Mouse (Mus musculus): ENCODE measurements around the gene Galm. TPM values are rescaled to one million over a fixed set of nuclear protein-coding genes. Genes with fewer than 3 reads are reported as not detected.
A peak's percentile ranks its signal among the peaks of the same experiment; 100 is the strongest.
"Not testable (repeated sequence)": the region's sequence is repeated elsewhere in the genome, so short reads cannot be mapped to it uniquely, and the experiment has no call there.

The Galm gene
- total RNA-seq, 2 experiments from 2014 or later = 2.1 to 2.5 TPM

- no peak for DNase-seq
Observed at GRCm38 (mm10) chr17:80165741-80166140, 38.5 kb downstream of the Galm start.

GRCm38 (mm10) chr17:80166346-80166745 lies 39.1 kb downstream of the Galm start:
- no peak for DNase-seq

DNA sequence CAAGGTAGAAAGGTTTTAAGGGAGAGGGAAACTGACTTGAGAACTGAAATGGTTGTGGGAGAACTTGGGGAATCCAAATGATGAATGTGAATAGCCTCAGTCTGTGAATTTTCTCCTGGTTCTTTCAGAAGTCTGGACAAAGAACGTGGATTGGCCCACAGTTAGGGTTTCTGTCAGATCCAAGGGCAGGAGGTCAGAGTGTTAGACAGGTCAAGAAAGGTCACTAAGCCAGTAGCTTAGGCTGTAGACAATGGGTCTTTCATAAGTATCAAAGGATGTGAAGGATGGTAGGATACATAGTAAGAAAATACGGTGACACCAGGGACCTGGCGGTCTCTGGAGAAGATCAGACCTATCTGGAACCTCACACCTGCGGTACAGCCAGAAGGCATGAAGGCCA lies 40.2 kb downstream of the Galm start:
- no peak for DNase-seq

DNA sequence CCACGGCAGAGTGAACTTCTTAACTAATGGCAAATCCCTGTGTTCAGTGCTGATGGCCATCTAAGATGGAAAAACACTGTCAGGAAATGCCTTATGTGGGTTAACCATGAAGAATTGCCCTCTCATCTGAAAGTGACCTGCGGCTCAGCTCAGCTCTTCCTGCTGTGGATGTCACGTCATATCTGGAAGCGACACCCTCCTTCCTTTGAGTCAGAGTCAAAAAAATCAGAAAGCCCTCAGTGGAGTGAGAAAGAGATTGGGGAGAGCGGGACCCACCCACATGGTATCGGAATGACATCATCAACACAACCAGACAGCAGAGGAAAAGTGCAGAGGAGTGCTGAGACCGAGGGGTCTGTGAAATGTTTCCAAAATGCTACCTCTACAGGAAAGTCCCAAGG lies 40.6 kb downstream of the Galm start:
- no peak for DNase-seq

GRCm38 (mm10) chr17:80168425-80169182 lies 41.3 kb downstream of the Galm start:
- peak; percentile 40 for DNase-seq

DNA sequence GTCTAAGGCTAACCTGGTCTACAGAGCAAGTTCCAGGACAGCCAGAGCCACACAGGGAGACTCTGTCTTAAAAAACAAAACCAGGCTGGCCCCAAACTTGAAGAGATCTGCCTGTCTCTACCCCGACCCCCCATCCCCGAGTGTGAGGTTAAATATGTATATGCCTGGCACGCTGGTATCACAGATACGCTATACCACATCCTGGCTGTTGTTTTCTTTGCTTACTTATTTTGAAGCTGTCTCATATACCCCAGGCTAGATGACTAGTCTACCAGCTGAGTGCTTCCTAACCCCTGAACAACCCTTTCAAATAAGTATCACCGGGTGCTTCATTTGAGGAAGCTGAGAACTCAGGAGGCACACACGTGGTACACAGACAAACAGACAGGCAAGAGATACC lies 42.5 kb downstream of the Galm start:
- no peak for DNase-seq

DNA sequence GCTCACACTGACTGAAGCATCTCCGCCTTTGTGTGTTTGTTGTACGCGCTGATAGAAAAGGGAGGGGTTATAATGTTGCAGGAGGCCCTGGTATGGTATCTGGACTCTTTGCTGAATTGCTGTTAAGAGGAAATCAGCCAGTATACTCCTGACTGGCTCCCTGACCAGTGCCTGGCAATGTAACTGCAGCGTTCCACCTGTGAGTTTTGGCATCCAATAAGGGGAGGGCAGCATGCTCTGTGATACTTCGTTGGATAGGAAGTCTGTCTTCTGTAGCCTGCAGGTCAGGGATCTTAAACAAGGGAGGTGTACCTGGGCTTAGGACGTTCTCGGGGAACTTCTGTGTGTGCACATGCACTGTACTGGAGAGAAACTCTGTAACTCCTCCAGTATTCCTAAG lies 43.7 kb downstream of the Galm start:
- no peak for DNase-seq

DNA sequence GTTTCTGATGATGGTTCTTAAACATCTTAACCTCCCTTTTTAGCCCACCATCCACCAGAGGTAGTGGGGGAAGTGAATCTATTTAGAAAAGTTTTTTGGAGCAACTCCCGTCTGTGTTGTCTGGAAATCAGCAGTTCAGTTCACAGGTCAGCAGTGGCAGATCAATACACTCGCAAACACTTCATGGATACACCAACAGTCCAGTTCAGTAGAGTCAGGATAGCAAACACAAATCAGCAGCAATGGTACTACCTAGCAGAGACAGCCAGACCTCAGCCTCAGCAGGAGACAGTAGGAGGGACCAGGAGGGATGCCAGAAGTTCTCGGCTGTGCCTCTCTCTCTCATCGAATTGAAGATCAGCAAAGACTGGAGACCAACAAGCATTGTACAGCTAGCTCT lies 44.7 kb downstream of the Galm start:
- no peak for DNase-seq

- DNase-seq = no peak
Observed at GRCm38 (mm10) chr17:80172761-80173160, 45.5 kb downstream of the Galm start.

- no peak for DNase-seq
Observed at GRCm38 (mm10) chr17:80173708-80174107, 46.4 kb downstream of the Galm start.

DNA sequence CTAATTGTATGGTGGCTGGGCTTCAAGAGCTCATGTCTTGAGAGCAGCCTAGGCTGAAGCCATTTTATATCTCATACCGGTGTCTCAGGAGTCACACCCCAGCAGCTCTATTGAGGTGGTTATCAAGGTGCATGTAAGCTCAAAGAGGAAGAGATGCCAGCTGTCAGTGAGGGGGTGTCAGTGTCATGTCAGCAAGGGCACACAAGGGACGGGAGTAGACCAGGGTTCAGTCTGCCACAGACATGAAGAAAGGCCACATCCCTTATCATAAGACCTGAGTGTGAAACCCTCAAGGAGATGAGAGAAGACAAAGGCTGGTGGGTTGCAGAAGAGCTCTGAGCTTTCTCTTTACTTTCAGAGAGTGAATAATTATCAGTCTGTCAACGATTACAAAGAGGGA lies 46.9 kb downstream of the Galm start:
- no peak for DNase-seq

DNA sequence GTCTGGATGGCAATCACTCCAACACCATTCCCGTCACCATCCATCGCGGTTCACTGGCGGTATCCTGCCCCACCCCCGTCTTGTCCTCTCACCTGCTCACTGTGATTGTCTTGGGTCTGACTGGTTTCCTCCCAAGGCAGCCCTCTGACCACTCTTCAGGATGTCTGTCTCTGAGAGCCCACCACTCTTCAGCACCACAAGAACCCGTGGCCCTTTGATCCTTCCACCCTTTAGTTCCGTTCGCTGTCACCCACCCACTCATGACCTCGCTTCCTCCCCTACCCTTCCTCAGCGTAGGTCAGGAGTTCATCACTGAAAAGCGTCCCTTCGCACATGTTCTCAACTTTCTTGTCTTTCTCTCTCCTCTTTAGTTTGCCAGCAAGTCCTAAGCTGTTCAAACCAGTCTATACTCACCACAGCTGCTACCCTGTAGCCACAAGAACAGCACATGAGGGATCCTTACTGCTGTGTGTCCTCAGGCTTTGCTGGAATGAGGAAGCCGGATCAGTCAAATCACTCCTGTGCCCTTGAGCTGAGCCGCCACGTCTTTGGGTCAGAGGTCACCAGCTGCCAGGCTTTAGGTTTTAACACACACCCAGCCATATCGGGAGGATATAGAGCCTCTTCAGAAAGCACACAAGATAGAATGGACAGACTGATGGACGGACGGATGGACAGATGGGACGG lies 47.6 kb downstream of the Galm start:
- DNase-seq = no peak

DNA sequence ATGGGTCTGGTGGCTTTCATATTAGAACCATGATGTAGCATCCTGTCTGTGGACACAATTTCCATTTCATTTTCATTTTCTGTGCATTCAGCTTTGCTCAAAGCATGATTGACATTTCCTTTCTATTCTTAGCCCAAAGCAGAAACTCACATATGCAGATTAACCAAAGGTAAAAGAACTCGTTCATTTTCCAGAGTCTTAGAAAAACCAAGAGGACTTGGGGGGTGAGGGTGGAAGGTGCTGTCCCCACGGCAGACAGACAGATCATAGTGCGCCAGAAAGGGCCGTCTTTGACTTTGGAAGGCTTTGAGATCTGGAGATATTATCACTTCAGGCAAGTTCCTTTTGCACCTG lies 48.1 kb downstream of the Galm start:
- DNase-seq = no peak

- no peak for DNase-seq
Observed at GRCm38 (mm10) chr17:80175966-80176365, 48.7 kb downstream of the Galm start.

DNA sequence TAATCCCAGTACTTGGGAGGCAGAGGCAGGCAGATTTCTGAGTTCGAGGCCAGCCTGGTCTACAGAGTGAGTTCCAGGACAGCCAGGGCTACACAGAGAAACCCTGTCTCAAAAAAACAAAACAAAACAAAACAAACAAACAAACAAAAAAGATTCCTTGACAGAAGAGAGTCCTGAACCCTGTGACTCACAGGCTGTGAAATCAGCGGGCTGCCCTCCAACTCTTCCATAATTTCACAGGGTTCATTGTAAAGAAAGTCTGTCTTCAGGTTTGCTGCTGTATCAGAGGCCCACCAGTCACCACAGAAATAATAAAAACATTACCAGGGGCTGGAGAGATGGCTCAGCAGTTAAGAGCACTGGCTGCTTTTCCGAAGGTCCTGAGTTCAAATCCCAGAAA lies 51.6 kb downstream of the Galm start:
- DNase-seq = not testable (repeated sequence)

GRCm38 (mm10) chr17:80179959-80180358 lies 52.7 kb downstream of the Galm start:
- DNase-seq = peak; percentile 73

DNA sequence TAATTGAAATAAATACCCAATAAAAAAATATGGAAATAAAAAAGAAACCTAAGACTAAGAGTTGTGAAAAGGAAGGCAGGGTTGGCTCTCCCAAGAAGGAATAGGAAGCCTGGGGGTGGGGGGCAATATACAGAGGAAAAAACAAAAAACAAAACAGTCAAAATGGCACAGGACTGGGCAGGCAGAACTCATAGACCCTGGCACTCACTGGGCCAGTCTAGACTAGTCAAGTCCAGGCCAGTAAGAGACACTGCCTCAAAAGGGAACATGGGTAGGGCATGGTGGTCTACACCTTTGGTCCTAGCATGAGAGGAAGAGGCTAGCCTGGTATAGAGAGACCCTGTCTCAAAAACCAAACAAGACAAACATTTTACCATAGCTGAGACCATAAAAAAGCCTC lies 53.2 kb downstream of the Galm start:
- DNase-seq = no peak

DNA sequence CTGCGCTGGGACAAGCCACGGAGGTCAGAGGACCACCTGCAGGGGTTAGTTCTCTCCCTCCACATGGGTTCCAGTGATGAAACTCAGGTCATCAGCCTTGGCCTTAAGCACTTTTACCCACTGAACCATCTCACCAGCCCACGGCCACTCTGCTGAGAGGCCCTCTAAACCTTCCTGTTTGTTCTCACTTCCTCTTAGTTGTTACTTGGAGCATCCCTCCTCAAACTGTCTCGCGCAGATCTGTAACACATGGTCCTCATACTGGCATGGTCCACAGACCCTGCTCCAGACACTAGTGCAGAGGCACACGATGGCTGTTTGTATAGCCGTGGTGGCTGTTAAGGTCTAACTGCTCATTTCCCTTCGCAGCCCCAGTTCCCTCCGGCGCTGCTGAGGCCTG lies 56.3 kb downstream of the Galm start:
- DNase-seq = no peak

DNA sequence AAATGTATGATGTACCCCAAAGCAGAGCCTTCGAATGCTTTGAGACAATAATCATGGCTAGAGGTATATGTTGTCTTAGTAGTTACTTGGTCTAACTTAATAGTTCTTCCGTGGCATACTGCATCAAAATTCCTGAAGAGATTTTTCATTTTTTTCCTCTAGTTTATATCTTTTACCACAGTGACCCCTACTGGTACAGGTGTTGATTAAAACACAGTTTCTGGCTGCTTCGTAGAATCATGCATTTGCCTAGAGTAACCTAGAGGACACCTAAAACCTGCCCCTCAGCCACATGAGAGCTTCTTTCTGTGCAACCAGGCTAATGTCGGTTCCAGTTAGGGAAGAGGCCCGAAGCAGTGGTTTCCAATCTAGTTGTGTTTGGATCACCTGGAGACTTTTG lies 65.8 kb downstream of the Galm start:
- DNase-seq = no peak

- DNase-seq = no peak
Observed at GRCm38 (mm10) chr17:80199160-80199778, 72.0 kb downstream of the Galm start.

DNA sequence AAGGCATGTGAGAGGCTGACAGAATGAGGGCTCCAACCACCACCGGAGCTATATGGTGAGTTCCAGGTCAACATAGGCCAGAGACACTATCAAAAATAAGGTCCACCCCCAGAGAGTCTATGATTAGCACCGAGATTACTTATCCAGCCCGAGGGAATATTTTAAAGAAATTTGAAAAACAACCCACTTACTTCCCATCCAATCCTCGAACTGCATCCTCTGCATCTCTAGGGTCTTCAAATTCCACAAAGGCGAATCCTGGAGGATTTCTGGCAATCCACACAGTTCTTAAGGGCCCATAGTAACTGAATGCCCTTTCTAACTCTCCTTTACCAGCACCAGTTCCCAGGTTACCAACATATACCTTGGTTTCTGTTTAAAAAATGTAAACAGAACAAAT lies 78.4 kb downstream of the Galm start:
- no peak for DNase-seq

- DNase-seq = peak; percentile 63
Observed at GRCm38 (mm10) chr17:80206301-80206670, 79.0 kb downstream of the Galm start.

GRCm38 (mm10) chr17:80206671-80207581 lies 79.7 kb downstream of the Galm start, which contains the start of the genes Srsf7 and Ttc39d:
Gene Srsf7 (minus strand): TSS chr17:80207307.
Gene Ttc39d (plus strand): TSS chr17:80207460.
- DNase-seq = peak; percentile 98

All from gastrocnemius, postnatal 10 days (tissue).